Mouse (Mus musculus) adipocyte (in vitro differentiated cells): ENCODE data around the gene Bnc2.

ENCODE experiments used
- DNase-seq: peaks from one replicate; pipeline ENCODE4 v3.0.0-alpha.2; 2016; ENCODE audit warnings: low spot score

Bnc2 gene

GRCm38 (mm10) chr4:84427955-84428354, 247.1 kb downstream of the Bnc2 start:
- DNase-seq: no peak

- DNase-seq: no peak
Measured at GRCm38 (mm10) chr4:84411431-84411830, 263.6 kb downstream of the Bnc2 start.

- peak; percentile 44 for DNase-seq
Measured at GRCm38 (mm10) chr4:84407328-84408028, 267.6 kb downstream of the Bnc2 start.

- DNase-seq: no peak
Measured at GRCm38 (mm10) chr4:84403356-84404145, 271.5 kb downstream of the Bnc2 start.

GRCm38 (mm10) chr4:84388991-84389390, 286.1 kb downstream of the Bnc2 start:
- DNase-seq: no peak

GRCm38 (mm10) chr4:84385156-84385555, 289.9 kb downstream of the Bnc2 start:
- no peak for DNase-seq

GRCm38 (mm10) chr4:84379289-84379688, 295.8 kb downstream of the Bnc2 start:
- no peak for DNase-seq

- DNase-seq: no peak
Measured at GRCm38 (mm10) chr4:84377513-84377912, 297.6 kb downstream of the Bnc2 start.

- DNase-seq: no peak
Measured at GRCm38 (mm10) chr4:84362337-84362823, 312.7 kb downstream of the Bnc2 start.

- peak; percentile 64 for DNase-seq
Measured at GRCm38 (mm10) chr4:84361165-84361564, 313.9 kb downstream of the Bnc2 start.

GRCm38 (mm10) chr4:84359996-84360395, 315.1 kb downstream of the Bnc2 start:
- DNase-seq: no peak

GRCm38 (mm10) chr4:84358204-84358603, 316.9 kb downstream of the Bnc2 start:
- DNase-seq: no peak

GRCm38 (mm10) chr4:84357382-84357781, 317.7 kb downstream of the Bnc2 start:
- DNase-seq: no peak

GRCm38 (mm10) chr4:84356468-84357153, 318.5 kb downstream of the Bnc2 start:
- DNase-seq: no peak

GRCm38 (mm10) chr4:84352656-84353055, 322.4 kb downstream of the Bnc2 start:
- DNase-seq: no peak

- no peak for DNase-seq
Measured at GRCm38 (mm10) chr4:84349536-84349935, 325.5 kb downstream of the Bnc2 start.

GRCm38 (mm10) chr4:84339172-84339571, 335.9 kb downstream of the Bnc2 start:
- DNase-seq: no peak

- DNase-seq: no peak
Measured at GRCm38 (mm10) chr4:84331995-84332394, 343.1 kb downstream of the Bnc2 start.

GRCm38 (mm10) chr4:84331450-84331849, 343.6 kb downstream of the Bnc2 start:
- no peak for DNase-seq

GRCm38 (mm10) chr4:84330509-84330908, 344.6 kb downstream of the Bnc2 start:
- no peak for DNase-seq

GRCm38 (mm10) chr4:84329651-84330050, 345.4 kb downstream of the Bnc2 start:
- no peak for DNase-seq

- no peak for DNase-seq
Measured at GRCm38 (mm10) chr4:84324371-84324770, 350.7 kb downstream of the Bnc2 start.

GRCm38 (mm10) chr4:84321598-84321997, 353.5 kb downstream of the Bnc2 start:
- DNase-seq: no peak
